Mouse (Mus musculus) myocyte (in vitro differentiated cells): ENCODE measurements at regions not wholly inside any gene's neighbourhood (a gene's known extent, or its start where the extent isn't known, plus 50 kb on each side); places are given as distances from the start of the nearest gene placed in this dataset.

ENCODE experiments used
- CEBPB ChIP-seq: IDR thresholded peaks from 2 replicates; pipeline ENCODE4 v1.6.1; 2011; ENCODE audit warnings: mild to moderate bottlenecking, moderate library complexity; ENCODE audit not compliant: poor library complexity, insufficient read depth, severe bottlenecking
- E2F4 ChIP-seq: IDR thresholded peaks from one replicate; pipeline ENCODE4 v1.6.1; 2011; ENCODE audit warnings: mild to moderate bottlenecking, control low read depth, moderate library complexity; ENCODE audit not compliant: insufficient read depth
- MAX ChIP-seq: IDR thresholded peaks from one replicate; pipeline ENCODE4 v1.6.1; 2011; ENCODE audit warnings: low read depth, mild to moderate bottlenecking, control low read depth
- POLR2A ChIP-seq: IDR thresholded peaks from one replicate; pipeline ENCODE4 v1.6.1; 2011; ENCODE audit warnings: low read depth, mild to moderate bottlenecking, control low read depth, moderate library complexity; ENCODE audit not compliant: insufficient read length
- POLR2AphosphoS2 ChIP-seq: IDR thresholded peaks from one replicate; pipeline ENCODE4 v1.6.1; 2011; ENCODE audit warnings: low read depth, control low read depth; ENCODE audit not compliant: insufficient read length
- REST ChIP-seq: IDR thresholded peaks from one replicate; pipeline ENCODE4 v1.6.1; 2011; ENCODE audit warnings: mild to moderate bottlenecking, control low read depth, moderate library complexity; ENCODE audit not compliant: insufficient read depth, insufficient read length
- TCF3 ChIP-seq: IDR thresholded peaks from one replicate; pipeline ENCODE4 v1.6.1; 2011; ENCODE audit warnings: low read depth, control low read depth; ENCODE audit not compliant: insufficient read length
- USF1 ChIP-seq: IDR thresholded peaks from one replicate; pipeline ENCODE4 v1.6.1; 2011; ENCODE audit warnings: low read depth, mild to moderate bottlenecking, control low read depth, moderate library complexity

GRCm38 (mm10) chr9:9412460-9413181 lies 173.7 kb upstream of the Arhgap42 start:
- TF ChIP-seq USF1 (no peak), REST (no peak), TCF3 (no peak), POLR2A (no peak), MAX (no peak), E2F4 (no peak), POLR2AphosphoS2 (no peak), CEBPB (no peak)
